23 mouse cellular contexts compared by ENCODE assay signal in genomic region chr3:89926440-89926839, GRCm38 (mm10). TPM values are rescaled to one million over a fixed set of nuclear protein-coding genes. Genes with fewer than 3 reads are reported as not detected.
DNase-seq lines count a peak whose midpoint lies in the region; ATAC-seq and TF ChIP-seq lines count a peak whose summit lies in the region.
"Had no signal": no experiment of that assay in that cellular context is flagged by ENCODE, and none has a peak within 500 bp of the region (broad histone marks: within the 10 kb centered on the region; RNA-seq: fewer than 3 reads in every experiment).

No protein-coding gene starts in this region.

- no peak for TF ChIP-seq EP300 in lung, postnatal 0 days (IDR thresholded peaks at IDR 0.05)

- H3K9me3 ChIP-seq in lung, postnatal 0 days (ENCODE audit: low read length): no peaks in the 10 kb centered on the region
- H3K9me3 ChIP-seq: forebrain, embryonic 12.5 days; heart, embryonic 15.5 days; hindbrain, embryonic 12.5 days; intestine, embryonic 15.5 days; liver, embryonic 13.5 days; midbrain, embryonic 10.5 days; neural tube, embryonic 15.5 days had no signal

- DNase-seq in kidney, adult 2 months: no peak
- DNase-seq in kidney, postnatal 4 days: no peak
- no peak for DNase-seq in lung, postnatal 0 days (ENCODE audit: low spot score)
- DNase-seq in lung, adult 2 months: no peak
- DNase-seq in Patski (ENCODE audit: low read depth, low spot score): no peak
- DNase-seq in layer of hippocampus, postnatal 14 days (ENCODE audit: low spot score in 2 of 2): no peak
- DNase-seq in frontal cortex, postnatal 10 days (ENCODE audit: low spot score in 2 of 2): no peak
- DNase-seq: cerebellum, adult 11 months; cerebellum, postnatal 14 days; heart, adult 18-20 months; kidney, postnatal 14 days; liver, embryonic 13.5 days; lung, postnatal 4 days; retina, postnatal 1 day; right cerebral cortex, postnatal 4 days; thymus, postnatal 36 days had no signal

- TF ChIP-seq POLR2A in kidney, adult 2 months (IDR thresholded peaks at IDR 0.05; ENCODE audit: low read depth, low read length): no peak
- TF ChIP-seq POLR2A in lung, adult 2 months (IDR thresholded peaks at IDR 0.05; ENCODE audit: borderline replicate concordance, extremely low read depth, low read depth, low read length): no peak

- CTCF ChIA-PET in Patski (lab: Charles Lee): interaction anchor here (0.8 to 1.4 kb wide), 3 partner anchors 12 to 140 kb away, joined by 3 read pairs; no protein-coding TSS in a partner anchor

- TF ChIP-seq CTCF in kidney, adult 2 months (conservative IDR thresholded peaks at IDR 0.05; ENCODE audit: insufficient read depth, insufficient read length, low read depth, low read length): peak; percentile 40; the same call in 1 of the 2 replicates
- peak; percentile 45 for TF ChIP-seq CTCF in lung, postnatal 0 days (IDR thresholded peaks at IDR 0.05)
- no peak for TF ChIP-seq CTCF in lung, adult 2 months (IDR thresholded peaks at IDR 0.05; ENCODE audit: insufficient read depth, low read length)
- TF ChIP-seq CTCF in Patski (IDR thresholded peaks at IDR 0.05): peak; percentile 62

- no peak overlapping the region for H3K4me2 ChIP-seq in lung, postnatal 0 days (replicated peaks; ENCODE audit: low read depth, low read length)
- H3K4me2 ChIP-seq: forebrain, embryonic 12.5 days; heart, embryonic 15.5 days; hindbrain, embryonic 12.5 days; intestine, embryonic 15.5 days; liver, embryonic 13.5 days; neural tube, embryonic 15.5 days had no signal

- no peak overlapping the region for H3K27ac ChIP-seq in kidney, adult 2 months (ENCODE audit: insufficient read depth, low read depth, low read length)
- H3K27ac ChIP-seq in lung, postnatal 0 days (ENCODE audit: low read length): no peak overlapping the region
- H3K27ac ChIP-seq: forebrain, embryonic 12.5 days; heart, embryonic 15.5 days; hindbrain, embryonic 12.5 days; intestine, embryonic 15.5 days; liver, embryonic 13.5 days; midbrain, embryonic 10.5 days; neural tube, embryonic 15.5 days had no signal

- no peaks in the 10 kb centered on the region for H3K4me1 ChIP-seq in kidney, adult 2 months (ENCODE audit: control insufficient read depth, insufficient read depth, low read length)
- no peaks in the 10 kb centered on the region for H3K4me1 ChIP-seq in lung, postnatal 0 days (ENCODE audit: insufficient read depth, low read depth, low read length)
- no peaks in the 10 kb centered on the region for H3K4me1 ChIP-seq in lung, adult 2 months (ENCODE audit: control insufficient read depth, insufficient read depth, low read length)
- H3K4me1 ChIP-seq: forebrain, embryonic 12.5 days; heart, embryonic 15.5 days; hindbrain, embryonic 12.5 days; intestine, embryonic 15.5 days; liver, embryonic 13.5 days; midbrain, embryonic 10.5 days; neural tube, embryonic 15.5 days had no signal

- ATAC-seq in lung, postnatal 0 days: no peak
- ATAC-seq in Patski: no peak
- ATAC-seq in neutrophil, adult 5-6 weeks (ENCODE audit: extremely low read depth, insufficient number of reproducible peaks, low FRiP score, poor library complexity, severe bottlenecking): 0 out of 2 replicates have a peak, but pooled peaks have one; percentile 39
- ATAC-seq: intestine, embryonic 15.5 days had no signal

- H3K9ac ChIP-seq in lung, postnatal 0 days (replicated peaks; ENCODE audit: low read depth): no peak overlapping the region
- H3K9ac ChIP-seq: forebrain, embryonic 12.5 days; heart, embryonic 15.5 days; hindbrain, embryonic 12.5 days; intestine, embryonic 15.5 days; liver, embryonic 13.5 days; neural tube, embryonic 15.5 days had no signal

- no peaks in the 10 kb centered on the region for H3K36me3 ChIP-seq in kidney, adult 2 months (ENCODE audit: control insufficient read depth, insufficient read depth, low read length)
- no peaks in the 10 kb centered on the region for H3K36me3 ChIP-seq in lung, postnatal 0 days (ENCODE audit: insufficient read depth, low read length)
- H3K36me3 ChIP-seq: forebrain, embryonic 12.5 days; heart, embryonic 15.5 days; hindbrain, embryonic 12.5 days; intestine, embryonic 15.5 days; liver, embryonic 13.5 days; midbrain, embryonic 10.5 days; neural tube, embryonic 15.5 days had no signal

- no peaks in the 10 kb centered on the region for H3K27me3 ChIP-seq in kidney, adult 2 months (replicated peaks; ENCODE audit: control insufficient read depth, insufficient read depth, low read length)
- no peaks in the 10 kb centered on the region for H3K27me3 ChIP-seq in lung, postnatal 0 days (replicated peaks; ENCODE audit: insufficient read depth, low read length)
- no peaks in the 10 kb centered on the region for H3K27me3 ChIP-seq in Patski
- H3K27me3 ChIP-seq: forebrain, embryonic 12.5 days; heart, embryonic 15.5 days; hindbrain, embryonic 12.5 days; intestine, embryonic 15.5 days; neural tube, embryonic 15.5 days had no signal

- H3K4me3 ChIP-seq in kidney, adult 2 months (ENCODE audit: insufficient read depth, low read depth, low read length): no peak overlapping the region
- no peak overlapping the region for H3K4me3 ChIP-seq in lung, postnatal 0 days (ENCODE audit: low read depth, low read length)
- no peak overlapping the region for H3K4me3 ChIP-seq in lung, adult 2 months (replicated peaks; ENCODE audit: extremely low read depth, low read depth, low read length)
- H3K4me3 ChIP-seq: forebrain, embryonic 12.5 days; heart, embryonic 15.5 days; hindbrain, embryonic 12.5 days; intestine, embryonic 15.5 days; liver, embryonic 13.5 days; midbrain, embryonic 10.5 days; neural tube, embryonic 15.5 days had no signal

- POLR2A ChIA-PET in Patski (lab: Charles Lee): no interaction called here

- 95% methylated on average over 1 of the region's 1 CpGs for WGBS in kidney, adult 2 months
- WGBS in lung, postnatal 0 days: 94% methylated on average over 1 of the region's 1 CpGs
- WGBS in lung, adult 2 months: 94% methylated on average over 1 of the region's 1 CpGs

- in situ Hi-C loops in Patski (cut with MboI; ENCODE audit: low pct_unique_long_range_greater_than_20kb): no loop called here

RNA-seq across cellular contexts. Expression of gene Il6ra, which starts 13.4 kb away (rescaled TPM):
- 3.2 and 4.1 TPM in 2 replicates for polyA plus RNA-seq in kidney, adult 2 months (2012; rRNA removed)
- 15.7 and 17.9 TPM in 2 replicates for polyA plus RNA-seq in lung, postnatal 0 days (2015; fragmentation: Nextera tagmentation; extraction: Ambion mirVana)
- polyA plus RNA-seq in lung, adult 2 months (2012; rRNA removed): 19.8 and 22.6 TPM in 2 replicates
- 2.6 TPM for polyA plus RNA-seq in Patski (2021)
- total RNA-seq in neutrophil, adult 5-6 weeks (2017): 46.4 and 50.0 TPM in 2 replicates
- 1 to 10 TPM; 5.0 to 6.1 TPM for total RNA-seq in layer of hippocampus, postnatal 14 days (2021)

RNA-seq across cellular contexts. Expression of gene Atp8b2, which starts 36.9 kb away (rescaled TPM):
- polyA plus RNA-seq in kidney, adult 2 months (2012; rRNA removed): 21.9 and 23.5 TPM in 2 replicates
- polyA plus RNA-seq in lung, postnatal 0 days (2015; fragmentation: Nextera tagmentation; extraction: Ambion mirVana): 7.1 and 7.4 TPM in 2 replicates
- 31.9 and 52.7 TPM in 2 replicates for polyA plus RNA-seq in lung, adult 2 months (2012; rRNA removed)
- polyA plus RNA-seq in Patski (2021): 52.0 TPM
- 37.9 and 45.4 TPM in 2 replicates for total RNA-seq in neutrophil, adult 5-6 weeks (2017)
- total RNA-seq in layer of hippocampus, postnatal 14 days (2021): 10 to 100 TPM; 77.3 to 93.0 TPM
